In the genomic region with DNA sequence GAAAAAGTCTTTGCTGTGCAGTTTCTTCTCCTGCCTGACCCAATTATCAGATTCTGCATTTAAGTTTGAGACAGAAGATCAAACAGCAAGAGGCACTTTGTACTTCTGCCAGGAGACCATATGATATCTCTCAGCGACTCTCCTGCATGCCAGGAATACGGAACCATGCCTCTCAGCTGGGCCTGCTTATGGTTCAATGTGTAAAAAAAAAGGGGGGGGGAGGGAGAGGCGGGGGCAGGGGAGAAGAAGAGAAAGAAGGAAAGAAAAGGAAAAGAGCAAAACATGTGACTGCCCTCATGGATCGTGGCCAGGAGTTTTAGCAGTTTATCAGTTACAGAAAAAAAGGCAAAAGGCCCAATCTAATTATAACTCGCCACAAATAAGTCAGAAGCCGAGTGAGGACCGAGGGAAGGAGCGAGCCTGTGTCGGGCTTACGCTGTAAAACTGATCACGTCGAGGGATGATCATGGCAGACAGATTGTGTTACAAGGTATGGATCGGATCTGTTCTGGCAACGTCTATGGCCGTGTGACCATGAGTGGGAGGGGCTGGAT, we compare ENCODE assay signal across 8 mouse cellular contexts.
A peak's percentile ranks its signal among the peaks of the same experiment; 100 is the strongest.
DNase-seq lines count a peak whose midpoint lies in the region; ATAC-seq lines count a peak whose summit lies in the region.

No protein-coding gene starts in this region.

- no peaks in the 10 kb centered on the region for H3K27me3 ChIP-seq in forebrain, embryonic 15.5 days
- no peaks in the 10 kb centered on the region for H3K27me3 ChIP-seq in forebrain, embryonic 11.5 days (ENCODE audit: control insufficient read depth, insufficient read depth, low read length)
- H3K27me3 ChIP-seq in liver, embryonic 13.5 days: no peaks in the 10 kb centered on the region
- H3K27me3 ChIP-seq in liver, embryonic 11.5 days (replicated peaks; ENCODE audit: control insufficient read depth, insufficient read depth, low read length): no peaks in the 10 kb centered on the region
- no peaks in the 10 kb centered on the region for H3K27me3 ChIP-seq in embryonic facial prominence, embryonic 14.5 days (replicated peaks; ENCODE audit: control insufficient read depth, insufficient read depth, low read length)

- DNase-seq in forebrain, embryonic 11.5 days (ENCODE audit: low spot score): no peak
- no peak for DNase-seq in liver, embryonic 13.5 days
- no peak for DNase-seq in liver, embryonic 11.5 days (ENCODE audit: low spot score)
- peak; percentile 76 for DNase-seq in embryonic facial prominence, embryonic 14.5 days (ENCODE audit: low spot score)
- DNase-seq in c-Kit-positive CD71-positive TER-119-positive erythroid progenitor cells, embryonic 14.5 days (ENCODE audit: low spot score): no peak
- DNase-seq in gastrocnemius, postnatal 10 days: no peak

- no peak overlapping the region for H3K9ac ChIP-seq in forebrain, embryonic 15.5 days (replicated peaks)
- no peak overlapping the region for H3K9ac ChIP-seq in forebrain, embryonic 11.5 days (ENCODE audit: low read length)
- H3K9ac ChIP-seq in liver, embryonic 13.5 days: peak overlapping the region; percentile 39; the same call in 1 of the 2 replicates
- no peak overlapping the region for H3K9ac ChIP-seq in liver, embryonic 11.5 days (ENCODE audit: low read depth, low read length)
- H3K9ac ChIP-seq in embryonic facial prominence, embryonic 14.5 days (ENCODE audit: low read depth, low read length): no peak overlapping the region; the same call in 1 of the 2 replicates

- peak overlapping the region; percentile 28 for H3K4me2 ChIP-seq in forebrain, embryonic 15.5 days (replicated peaks)
- H3K4me2 ChIP-seq in forebrain, embryonic 11.5 days (ENCODE audit: low read depth, low read length, severe bottlenecking): no peak overlapping the region
- peak overlapping the region; percentile 4 for H3K4me2 ChIP-seq in liver, embryonic 13.5 days
- no peak overlapping the region for H3K4me2 ChIP-seq in liver, embryonic 11.5 days
- H3K4me2 ChIP-seq in embryonic facial prominence, embryonic 14.5 days (ENCODE audit: low read depth, low read length): peak overlapping the region; percentile 30

- no peak overlapping the region for H3K4me3 ChIP-seq in forebrain, embryonic 15.5 days
- no peak overlapping the region for H3K4me3 ChIP-seq in forebrain, embryonic 11.5 days (ENCODE audit: low read depth, low read length)
- no peak overlapping the region for H3K4me3 ChIP-seq in liver, embryonic 13.5 days (replicated peaks)
- H3K4me3 ChIP-seq in liver, embryonic 11.5 days (ENCODE audit: low read depth, low read length): no peak overlapping the region
- H3K4me3 ChIP-seq in embryonic facial prominence, embryonic 14.5 days (ENCODE audit: low read depth, low read length): no peak overlapping the region

- no peaks in the 10 kb centered on the region for H3K36me3 ChIP-seq in forebrain, embryonic 15.5 days
- H3K36me3 ChIP-seq in forebrain, embryonic 11.5 days (ENCODE audit: control insufficient read depth, insufficient read depth, low read length): no peaks in the 10 kb centered on the region
- peaks cover 2% of the 10 kb centered on the region; the same call in 1 of the 2 replicates for H3K36me3 ChIP-seq in liver, embryonic 13.5 days
- H3K36me3 ChIP-seq in liver, embryonic 11.5 days (ENCODE audit: control insufficient read depth, insufficient read depth, low read length): no peaks in the 10 kb centered on the region
- no peaks in the 10 kb centered on the region for H3K36me3 ChIP-seq in embryonic facial prominence, embryonic 14.5 days (ENCODE audit: control insufficient read depth, insufficient read depth, low read length)

- H3K9me3 ChIP-seq in forebrain, embryonic 15.5 days: no peaks in the 10 kb centered on the region
- H3K9me3 ChIP-seq in forebrain, embryonic 11.5 days (ENCODE audit: control insufficient read depth, low read length): no peaks in the 10 kb centered on the region
- H3K9me3 ChIP-seq in liver, embryonic 13.5 days (replicated peaks): no peaks in the 10 kb centered on the region
- no peaks in the 10 kb centered on the region for H3K9me3 ChIP-seq in liver, embryonic 11.5 days (ENCODE audit: control insufficient read depth, low read length)
- H3K9me3 ChIP-seq in embryonic facial prominence, embryonic 14.5 days (ENCODE audit: control insufficient read depth, low read length): no peaks in the 10 kb centered on the region

- ATAC-seq in forebrain, embryonic 15.5 days (replicated peaks): peak; percentile 88
- ATAC-seq in forebrain, embryonic 11.5 days (replicated peaks; ENCODE audit: low FRiP score): no peak
- no peak for ATAC-seq in liver, embryonic 13.5 days (ENCODE audit: low read depth)
- ATAC-seq in liver, embryonic 11.5 days (replicated peaks; ENCODE audit: low FRiP score): no peak
- ATAC-seq in embryonic facial prominence, embryonic 14.5 days (ENCODE audit: low read depth): no peak; the same call in 1 of the 2 replicates
- ATAC-seq in megakaryocyte-erythroid progenitor cell, adult 5-6 weeks (replicated peaks; ENCODE audit: low FRiP score, low TSS enrichment, poor library complexity, severe bottlenecking): 0 out of 2 replicates have a peak, but pooled peaks have one; percentile 12

- 0 out of 2 replicates have a peak overlapping the region, but pooled peaks have one; percentile 21 for H3K27ac ChIP-seq in forebrain, embryonic 15.5 days (replicated peaks)
- H3K27ac ChIP-seq in forebrain, embryonic 11.5 days (ENCODE audit: low read depth, low read length): no peak overlapping the region
- peak overlapping the region; percentile 67 for H3K27ac ChIP-seq in liver, embryonic 13.5 days
- no peak overlapping the region for H3K27ac ChIP-seq in liver, embryonic 11.5 days (ENCODE audit: low read depth, low read length)
- H3K27ac ChIP-seq in embryonic facial prominence, embryonic 14.5 days (replicated peaks; ENCODE audit: low read depth, low read length): no peak overlapping the region

- WGBS in forebrain, embryonic 15.5 days: 47% methylated on average over 15 of the region's 15 CpGs
- WGBS in forebrain, embryonic 11.5 days: 77% methylated on average over 15 of the region's 15 CpGs
- 42% methylated on average over 15 of the region's 15 CpGs for WGBS in liver, embryonic 13.5 days (ENCODE audit: insufficient replicate concordance)
- 59% methylated on average over 15 of the region's 15 CpGs for WGBS in liver, embryonic 11.5 days
- WGBS in embryonic facial prominence, embryonic 14.5 days: 35% methylated on average over 15 of the region's 15 CpGs

- peaks cover 19% of the 10 kb centered on the region for H3K4me1 ChIP-seq in forebrain, embryonic 15.5 days
- H3K4me1 ChIP-seq in forebrain, embryonic 11.5 days (replicated peaks; ENCODE audit: control insufficient read depth, insufficient read depth, low read length): no peaks in the 10 kb centered on the region
- H3K4me1 ChIP-seq in liver, embryonic 13.5 days (replicated peaks): peaks cover 74% of the 10 kb centered on the region
- peaks cover 41% of the 10 kb centered on the region for H3K4me1 ChIP-seq in liver, embryonic 11.5 days (replicated peaks; ENCODE audit: control insufficient read depth, insufficient read depth, low read length)
- H3K4me1 ChIP-seq in embryonic facial prominence, embryonic 14.5 days (ENCODE audit: control insufficient read depth, insufficient read depth, low read length): peaks cover 7% of the 10 kb centered on the region

Comparison
In these comparisons a context has a peak if more than half of its experiments do, and no peak if none do; other contexts are left out.
1. ATAC-seq: peak in forebrain, embryonic 15.5 days (single experiment) and megakaryocyte-erythroid progenitor cell, adult 5-6 weeks (single experiment); none in forebrain, embryonic 11.5 days (single experiment), liver, embryonic 13.5 days (single experiment), liver, embryonic 11.5 days (single experiment) and embryonic facial prominence, embryonic 14.5 days (single experiment).
2. H3K27ac ChIP-seq: peak in forebrain, embryonic 15.5 days (single experiment) and liver, embryonic 13.5 days (single experiment); none in forebrain, embryonic 11.5 days (single experiment), liver, embryonic 11.5 days (single experiment) and embryonic facial prominence, embryonic 14.5 days (single experiment).
3. H3K4me2 ChIP-seq: peak in forebrain, embryonic 15.5 days (single experiment), liver, embryonic 13.5 days (single experiment) and embryonic facial prominence, embryonic 14.5 days (single experiment); none in forebrain, embryonic 11.5 days (single experiment) and liver, embryonic 11.5 days (single experiment).